Mouse (Mus musculus) spleen, postnatal 10 days (tissue): ENCODE measurements at regions not wholly inside any gene's neighbourhood (a gene's known extent, or its start where the extent isn't known, plus 50 kb on each side); places are given as distances from the start of the nearest gene placed in this dataset.

Experiments
- DNase-seq, 2 experiments: peaks; one replicate each; pipeline ENCODE4 v3.0.0; 2021 to 2022; ENCODE audit warnings: low spot score in 2 of 2

- no peak for DNase-seq
Observed at GRCm38 (mm10) chr9:94589672-94590071, 51.8 kb upstream of the 1190002N15Rik start.

GRCm38 (mm10) chr9:94604993-94605392, 64.7 kb upstream of the Slc9a9 start:
- DNase-seq = no peak

- no peak for DNase-seq
Observed at GRCm38 (mm10) chr9:94606422-94606821, 63.3 kb upstream of the Slc9a9 start.

GRCm38 (mm10) chr9:94607011-94607749, 62.5 kb upstream of the Slc9a9 start:
- no peak for DNase-seq

GRCm38 (mm10) chr9:94607750-94608106, 62.0 kb upstream of the Slc9a9 start:
- DNase-seq = no peak

GRCm38 (mm10) chr9:94610101-94610500, 59.6 kb upstream of the Slc9a9 start:
- DNase-seq = no peak

- no peak for DNase-seq
Observed at GRCm38 (mm10) chr9:94610600-94611337, 58.9 kb upstream of the Slc9a9 start.

GRCm38 (mm10) chr9:94613891-94614671, 55.6 kb upstream of the Slc9a9 start:
- DNase-seq = peak in 1 of 2 experiments; percentile 36

GRCm38 (mm10) chr9:94615205-94615604, 54.5 kb upstream of the Slc9a9 start:
- no peak for DNase-seq

- DNase-seq = no peak
Observed at GRCm38 (mm10) chr9:94618079-94618786, 51.5 kb upstream of the Slc9a9 start.
